Mouse (Mus musculus): ENCODE data around the gene Nol10.
"Not testable (repeated sequence)": the region's sequence is repeated elsewhere in the genome, so short reads cannot be mapped to it uniquely, and the experiment has no call there.

The Nol10 gene

DNA sequence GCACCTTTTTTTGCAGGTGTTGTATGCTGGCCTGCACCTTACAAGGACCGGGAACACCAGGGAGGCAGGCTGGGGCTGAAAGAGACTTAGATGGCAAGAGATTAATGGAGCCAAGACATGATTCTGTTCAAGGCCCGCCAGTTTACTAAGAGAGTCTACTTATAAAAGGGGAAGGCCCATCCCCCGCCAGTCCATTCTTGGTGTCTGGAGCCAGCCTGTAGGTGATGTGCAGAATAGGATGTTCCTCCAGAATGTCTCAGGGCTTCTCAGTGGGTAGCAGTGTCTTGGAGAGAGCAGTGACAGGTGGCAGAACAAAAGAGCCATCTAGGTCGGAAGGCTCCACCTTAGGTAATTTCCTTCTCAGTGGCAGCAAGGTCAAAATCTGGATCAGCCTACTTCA lies 111.0 kb downstream of the Nol10 start:
- DNase-seq (ENCODE audit: low spot score): not testable (repeated sequence)

GRCm38 (mm10) chr12:17463706-17464105 lies 115.4 kb downstream of the Nol10 start:
- no peak for DNase-seq (ENCODE audit: low spot score)

GRCm38 (mm10) chr12:17464550-17464949 lies 116.3 kb downstream of the Nol10 start:
- not testable (repeated sequence) for DNase-seq (ENCODE audit: low spot score)

DNA sequence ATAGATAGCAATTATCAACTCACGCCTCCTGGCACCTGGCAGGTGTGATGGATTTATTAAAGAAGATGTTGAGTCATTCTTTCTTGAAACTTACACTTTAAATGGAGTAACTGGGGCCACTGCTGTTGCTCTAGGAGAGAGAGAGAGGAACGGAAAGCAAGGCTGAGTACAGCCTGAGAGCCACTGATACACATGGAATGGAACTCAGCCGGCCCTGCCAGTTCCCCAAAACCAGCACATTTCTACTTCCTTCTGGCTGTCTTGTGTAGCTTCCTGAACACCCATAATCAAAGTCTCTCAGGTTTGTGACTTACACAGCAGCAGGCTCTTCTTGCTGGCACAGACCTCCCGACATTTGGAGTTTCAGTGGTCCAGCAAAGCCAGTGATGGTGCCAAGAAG lies 118.5 kb downstream of the Nol10 start:
- DNase-seq (ENCODE audit: low spot score): no peak

- DNase-seq (ENCODE audit: low spot score): peak; percentile 29
These were observed 120.1 kb downstream of the Nol10 start for GRCm38 (mm10) chr12:17468359-17468758.

DNA sequence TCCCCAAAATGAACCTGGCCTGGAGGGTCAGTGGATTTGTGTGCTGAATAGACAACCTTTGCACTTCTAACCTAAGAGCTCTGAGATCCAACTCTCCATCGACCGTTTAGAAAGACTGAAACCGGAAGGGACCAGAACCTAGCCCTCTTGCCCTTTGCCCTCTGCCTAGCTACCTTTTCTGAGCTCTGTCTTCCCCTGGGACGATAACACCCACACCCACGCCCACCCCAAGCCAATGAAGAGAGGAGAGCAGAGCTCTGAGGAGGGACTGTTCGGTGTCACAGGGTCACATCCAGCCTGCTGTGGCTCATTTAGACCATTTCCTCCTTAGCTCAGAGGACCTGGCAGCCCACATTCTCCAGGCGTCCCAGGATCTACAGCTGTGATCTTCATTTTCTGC lies 121.6 kb downstream of the Nol10 start:
- DNase-seq (ENCODE audit: low spot score): no peak

- DNase-seq (ENCODE audit: low spot score): not testable (repeated sequence)
These were observed 122.3 kb downstream of the Nol10 start for GRCm38 (mm10) chr12:17470528-17470927.

- DNase-seq (ENCODE audit: low spot score): no peak
These were observed 123.1 kb downstream of the Nol10 start for GRCm38 (mm10) chr12:17471405-17471804.

DNA sequence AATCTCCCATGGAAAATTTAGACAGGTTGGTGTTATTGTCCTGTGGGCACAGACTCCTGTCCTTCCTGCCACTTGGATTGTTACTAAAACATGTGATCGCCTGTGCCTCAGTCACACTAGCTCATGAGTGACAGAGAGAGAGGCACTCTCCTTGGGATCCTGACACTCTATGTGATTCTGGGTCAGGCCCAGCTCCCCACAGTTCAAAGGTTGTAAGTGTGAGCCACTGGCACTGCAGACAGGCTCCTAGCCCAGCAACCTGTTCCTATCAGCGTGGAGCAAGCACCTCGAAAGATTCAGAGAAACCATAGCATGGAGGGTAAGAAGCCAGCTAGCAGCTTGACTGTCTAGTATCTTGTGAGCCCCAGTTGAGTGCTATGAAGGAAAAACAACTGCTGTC lies 124.9 kb downstream of the Nol10 start:
- DNase-seq (ENCODE audit: low spot score): no peak

DNA sequence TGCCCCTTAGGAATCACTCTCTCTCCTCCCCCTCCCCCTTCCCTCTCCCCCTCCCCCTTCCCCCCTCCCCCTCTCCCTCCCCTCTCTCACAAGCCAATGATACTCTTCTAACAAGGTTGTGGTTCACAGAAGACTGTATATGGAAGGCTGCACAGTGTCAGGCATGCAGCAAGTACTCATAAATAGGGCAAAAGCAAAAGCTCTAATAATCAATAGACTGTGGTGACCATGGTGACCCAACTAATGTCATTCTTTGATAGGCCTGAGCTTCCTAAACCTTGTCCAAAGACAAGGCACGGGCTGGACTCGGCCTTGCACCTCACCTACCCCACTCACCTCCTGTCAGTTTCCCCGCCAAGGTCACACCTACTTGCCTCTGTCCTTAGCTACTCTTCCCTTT lies 125.6 kb downstream of the Nol10 start:
- DNase-seq (ENCODE audit: low spot score): no peak

DNA sequence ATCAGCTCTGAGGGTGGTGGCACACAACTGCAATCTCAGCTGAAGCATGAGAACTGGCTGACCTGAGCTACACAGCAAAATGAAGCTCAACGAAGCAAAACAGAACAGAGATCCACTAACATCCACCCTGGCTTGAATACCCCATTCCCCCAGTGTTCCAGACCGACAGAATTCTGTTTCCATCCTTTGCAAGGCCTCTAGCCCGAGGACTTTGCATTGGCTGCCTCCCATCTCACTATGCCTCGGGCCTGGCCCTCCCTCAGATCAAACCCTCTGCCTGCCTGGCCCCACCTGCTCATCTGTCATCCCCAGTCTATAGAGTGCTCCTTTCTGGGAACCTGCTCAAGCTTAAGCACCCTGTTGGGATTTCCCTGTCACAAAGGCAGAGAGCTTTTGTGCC lies 126.4 kb downstream of the Nol10 start:
- DNase-seq (ENCODE audit: low spot score): no peak

DNA sequence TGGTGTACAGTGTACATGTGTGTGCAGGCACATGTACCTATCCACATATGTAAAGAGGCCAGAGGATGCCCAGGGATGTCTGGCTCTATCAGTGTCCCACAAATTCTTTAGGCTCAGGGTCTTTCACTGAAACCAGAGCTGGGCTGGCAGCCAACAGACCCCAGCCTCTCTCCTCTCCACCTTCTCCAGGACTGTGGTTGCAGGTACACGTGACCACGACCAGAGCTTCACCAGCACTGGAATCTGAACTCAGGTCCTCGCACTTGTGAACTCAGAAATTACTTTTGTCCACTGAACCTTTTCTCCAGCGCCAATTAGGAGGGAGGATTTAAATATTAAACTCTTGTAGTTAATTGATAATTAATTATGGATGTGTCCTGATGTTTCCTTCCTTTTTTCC lies 126.9 kb downstream of the Nol10 start:
- DNase-seq (ENCODE audit: low spot score): no peak

DNA sequence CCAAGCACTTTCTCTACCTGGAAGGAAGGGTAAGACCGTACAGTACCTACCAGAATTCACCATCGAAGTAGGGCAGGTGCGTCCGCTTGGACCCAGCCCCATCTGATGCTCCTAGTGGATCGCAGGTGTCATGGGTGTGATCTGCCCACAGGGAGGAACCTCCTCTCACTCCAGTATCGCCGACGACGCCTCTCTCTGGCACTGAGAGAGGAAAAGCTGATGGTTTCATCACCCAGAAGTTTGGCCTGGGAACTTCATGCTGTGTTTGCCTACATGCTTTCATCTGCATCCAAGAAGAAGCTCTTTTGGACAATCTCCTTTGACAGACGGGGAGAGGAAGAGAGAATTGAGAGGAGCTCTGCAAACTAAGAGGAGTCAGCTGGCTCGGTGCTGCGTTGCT lies 129.9 kb downstream of the Nol10 start:
- DNase-seq (ENCODE audit: low spot score): peak; percentile 0

DNA sequence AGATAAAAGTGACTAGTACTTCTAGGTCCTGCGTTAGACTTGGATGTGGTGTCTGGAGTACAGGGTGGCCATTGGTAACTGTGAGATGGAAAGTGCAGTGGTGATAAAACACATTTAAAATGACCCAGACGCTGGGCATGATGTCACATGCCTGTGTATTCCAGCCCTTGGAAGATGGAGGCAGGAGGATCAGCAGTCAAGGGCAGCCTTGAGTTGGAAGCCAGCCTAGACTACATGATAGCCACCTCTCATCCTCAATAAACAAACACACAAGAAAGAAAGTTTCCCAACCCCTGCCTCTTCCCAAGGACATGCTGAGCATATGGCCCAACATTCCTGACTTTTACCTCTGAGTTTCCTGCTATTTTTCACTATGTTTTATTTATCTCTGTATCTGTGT lies 130.6 kb downstream of the Nol10 start:
- DNase-seq (ENCODE audit: low spot score): peak; percentile 50
